Mouse (Mus musculus) gastrocnemius, postnatal 4 days (tissue): ENCODE data around the gene Wasf3. TPM values are rescaled to one million over a fixed set of nuclear protein-coding genes. Genes with fewer than 3 reads are reported as not detected.
"Not testable (repeated sequence)": the region's sequence is repeated elsewhere in the genome, so short reads cannot be mapped to it uniquely, and the experiment has no call there.

Source experiments
- DNase-seq, 2 experiments: peaks; one replicate each; pipeline ENCODE4 v3.0.0; 2021 to 2022; ENCODE audit warnings: low spot score in 2 of 2, mixed read lengths in 2 of 2
- total RNA-seq, 2 experiments: library from RNA; stranded (reverse); gene quantifications; 2 replicates each; pipeline ENCODE4 v1.2.3; 2021

The Wasf3 gene
- total RNA-seq, 2 experiments from 2014 or later: 1.7 to 2.0 TPM

GRCm38 (mm10) chr5:146398386-146399115 lies 13.8 kb downstream of the Wasf3 start:
- no peak for DNase-seq

DNA sequence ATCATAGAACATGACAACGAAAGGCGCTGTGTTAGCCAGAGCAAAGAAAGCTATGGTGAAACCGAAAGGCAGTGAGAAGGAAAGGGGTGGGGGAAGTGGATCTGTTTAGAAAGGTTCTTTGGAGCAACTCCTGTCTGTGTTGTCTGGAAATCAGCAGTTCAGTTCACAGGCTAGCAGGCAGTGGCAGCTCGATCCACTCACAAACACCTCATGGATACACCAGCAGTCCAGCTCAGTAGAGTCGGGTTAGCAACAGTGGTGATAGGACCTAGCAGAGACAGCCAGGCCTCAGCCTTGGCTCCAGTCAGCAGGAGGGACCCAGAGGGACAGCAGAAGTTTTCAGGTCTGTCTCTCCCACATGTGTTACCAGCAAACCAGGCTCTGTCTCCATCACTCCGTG lies 16.2 kb downstream of the Wasf3 start:
- DNase-seq: not testable (repeated sequence)

DNA sequence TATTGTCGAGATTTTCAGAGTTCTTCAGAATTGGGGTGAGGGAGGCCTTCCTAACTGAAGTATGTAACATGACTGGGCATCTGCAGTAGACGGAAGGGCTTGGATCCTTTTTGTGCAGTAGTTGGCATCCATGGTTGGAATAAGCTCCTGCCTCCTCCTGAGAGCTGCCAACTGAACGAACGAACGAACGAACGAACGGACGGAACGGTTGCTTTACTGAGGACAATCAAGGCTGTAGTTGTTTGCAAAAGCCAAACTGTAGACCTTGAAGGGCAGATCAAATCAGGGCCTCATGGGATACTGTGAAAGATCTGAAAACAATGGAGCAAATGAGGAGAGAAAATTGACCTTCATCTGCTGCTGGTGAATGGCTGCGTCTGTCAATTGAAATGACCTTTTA lies 17.5 kb downstream of the Wasf3 start:
- no peak for DNase-seq

DNA sequence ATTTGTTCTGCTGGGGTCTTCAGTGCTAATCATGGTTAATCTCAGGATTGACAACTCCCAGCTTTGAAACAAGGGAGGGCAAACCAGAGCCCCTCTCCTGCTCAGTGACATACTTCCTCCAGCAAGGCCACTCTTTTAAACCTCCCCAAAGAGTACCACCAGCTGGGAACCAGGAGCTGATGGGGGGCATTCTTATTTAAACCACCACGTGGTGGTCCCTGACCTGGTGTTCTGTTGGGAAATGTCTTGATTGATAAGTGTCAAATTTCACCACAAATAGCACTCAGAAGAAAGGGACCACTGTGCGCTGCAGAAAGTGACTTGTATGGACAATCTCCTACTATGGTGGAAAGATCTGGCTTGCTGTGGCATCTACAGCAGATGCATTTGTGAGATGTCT lies 19.1 kb downstream of the Wasf3 start:
- DNase-seq: no peak

DNA sequence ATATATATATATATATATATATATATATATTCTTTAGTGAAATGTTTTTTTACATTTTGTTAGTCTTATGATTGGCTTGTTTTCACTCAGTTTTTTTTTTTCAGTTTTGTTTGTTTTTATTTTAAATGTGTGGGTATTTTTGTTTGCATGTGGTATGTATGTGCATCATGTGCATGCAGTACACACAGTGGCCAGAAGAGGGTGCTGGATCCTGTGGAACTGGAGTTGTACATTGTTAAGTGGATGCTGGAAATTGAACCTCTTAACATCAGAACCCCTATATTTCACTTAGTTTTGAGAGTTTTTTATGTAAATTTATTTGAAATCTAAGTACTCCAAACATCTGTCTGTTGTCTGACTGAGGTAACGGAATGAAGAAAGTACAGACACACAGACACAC lies 21.3 kb downstream of the Wasf3 start:
- no peak for DNase-seq

DNA sequence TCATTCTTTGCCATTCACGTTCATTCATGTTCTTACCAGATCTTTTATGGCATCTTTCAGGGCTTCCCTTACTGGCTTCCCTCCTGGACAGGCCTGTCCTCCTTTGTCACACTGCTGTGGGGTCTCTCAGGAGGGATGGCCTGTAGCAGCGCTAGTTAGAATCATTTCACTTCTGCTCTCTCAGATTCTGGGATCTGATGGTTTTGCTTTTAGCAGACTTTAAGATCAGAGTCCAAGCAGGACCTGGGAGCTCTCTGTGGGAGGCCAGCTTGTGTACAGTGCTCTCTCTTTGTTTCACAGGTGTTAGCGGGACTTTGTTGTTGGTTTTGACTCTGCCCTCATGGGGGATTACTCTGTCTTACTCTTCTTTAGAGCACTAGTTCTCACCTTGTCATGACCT lies 23.0 kb downstream of the Wasf3 start:
- no peak for DNase-seq

DNA sequence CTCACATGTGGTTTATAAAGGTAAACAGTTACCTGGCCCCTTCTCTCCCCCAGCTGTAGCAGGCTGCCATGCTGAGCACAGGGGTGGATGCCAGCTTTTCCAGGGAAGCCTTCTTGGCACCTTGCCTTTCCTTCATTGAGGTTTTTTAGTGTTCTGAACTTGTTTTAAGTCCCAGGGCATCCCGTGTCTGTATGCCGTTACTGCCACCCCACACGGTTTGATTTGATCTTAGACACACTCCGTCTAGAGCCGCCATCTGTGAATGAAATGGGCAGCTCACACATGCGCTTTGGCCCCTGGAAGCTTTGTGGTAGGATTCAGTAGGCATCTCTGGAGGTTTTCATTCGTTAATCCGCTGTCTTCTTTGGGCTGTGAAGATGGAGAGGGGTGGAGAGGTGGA lies 23.8 kb downstream of the Wasf3 start:
- DNase-seq: no peak

GRCm38 (mm10) chr5:146410821-146411220 lies 26.0 kb downstream of the Wasf3 start:
- DNase-seq: no peak

DNA sequence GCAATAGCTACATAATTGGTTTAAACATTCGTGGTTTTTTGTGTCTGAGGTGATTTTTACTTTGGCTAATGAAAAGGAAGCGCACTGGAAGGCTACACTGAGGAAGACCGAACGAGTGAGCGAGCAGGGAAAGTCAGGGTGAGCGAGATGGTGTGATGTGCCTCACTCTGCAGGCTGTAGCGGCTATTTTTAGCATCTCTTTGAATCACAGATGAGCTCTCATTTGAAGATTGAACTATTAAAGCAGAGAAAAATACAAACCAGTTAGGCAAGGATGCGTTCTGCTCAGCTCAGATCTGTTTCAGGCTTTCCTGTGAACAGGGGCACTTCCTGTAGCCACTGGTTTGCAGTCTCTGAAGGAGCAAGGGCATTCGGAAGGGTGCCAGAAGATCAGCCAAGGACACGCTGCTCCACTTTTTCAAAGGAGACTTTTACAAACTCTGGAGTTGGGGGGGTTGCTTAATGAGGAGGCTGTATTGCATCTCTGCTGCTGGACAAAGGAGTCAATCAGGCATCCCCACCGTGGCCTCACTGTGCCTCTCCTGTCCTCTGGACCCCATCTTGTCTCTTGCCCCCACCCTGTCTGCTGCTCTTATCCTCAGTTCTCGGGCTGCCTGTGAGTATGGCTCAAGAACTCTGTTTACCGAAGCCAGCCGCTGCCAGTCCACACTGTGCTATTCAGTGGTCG lies 28.1 kb downstream of the Wasf3 start:
- no peak for DNase-seq

- no peak for DNase-seq
Measured at GRCm38 (mm10) chr5:146414611-146415010, 29.8 kb downstream of the Wasf3 start.

- DNase-seq: no peak
Measured at GRCm38 (mm10) chr5:146415218-146415617, 30.4 kb downstream of the Wasf3 start.

DNA sequence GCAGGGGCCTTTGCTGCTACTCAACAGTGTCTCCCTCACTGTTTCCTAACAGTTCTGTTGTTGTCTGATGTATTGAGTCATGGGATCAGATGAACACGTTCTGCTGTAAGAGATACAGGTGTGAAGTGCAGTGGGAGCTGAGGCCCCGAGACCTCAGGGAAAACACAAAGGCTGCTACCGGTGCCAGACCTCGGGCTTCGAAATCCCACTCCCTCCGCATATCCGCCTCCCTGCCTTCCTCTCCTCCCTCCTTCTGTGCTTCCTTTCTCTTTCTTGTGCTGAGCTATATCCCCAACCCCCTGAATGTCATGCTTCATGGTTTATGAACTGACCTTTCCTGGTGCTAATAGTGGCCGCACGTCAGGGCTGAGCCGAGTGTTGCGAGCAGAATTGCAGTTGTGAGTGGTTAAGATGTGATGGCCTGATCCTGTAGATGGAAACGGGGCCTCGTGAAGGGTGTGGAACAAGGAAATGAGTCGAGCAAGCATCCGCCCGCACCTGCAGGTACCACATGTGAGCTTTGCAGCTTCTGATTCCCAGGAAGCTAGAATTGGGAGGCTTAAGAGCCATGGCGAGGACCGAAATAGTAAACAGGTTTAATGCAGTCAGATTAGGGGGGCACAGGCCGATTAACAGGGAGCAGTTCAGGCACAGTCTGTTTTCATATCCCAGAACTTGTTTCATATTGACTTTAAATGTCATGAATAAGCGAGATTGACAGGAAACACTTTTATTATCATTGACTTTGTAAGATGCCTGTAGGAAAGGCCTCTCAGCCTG lies 31.7 kb downstream of the Wasf3 start:
- DNase-seq: no peak

GRCm38 (mm10) chr5:146418092-146418491 lies 33.3 kb downstream of the Wasf3 start:
- no peak for DNase-seq

GRCm38 (mm10) chr5:146420081-146420480 lies 35.3 kb downstream of the Wasf3 start:
- DNase-seq: no peak

DNA sequence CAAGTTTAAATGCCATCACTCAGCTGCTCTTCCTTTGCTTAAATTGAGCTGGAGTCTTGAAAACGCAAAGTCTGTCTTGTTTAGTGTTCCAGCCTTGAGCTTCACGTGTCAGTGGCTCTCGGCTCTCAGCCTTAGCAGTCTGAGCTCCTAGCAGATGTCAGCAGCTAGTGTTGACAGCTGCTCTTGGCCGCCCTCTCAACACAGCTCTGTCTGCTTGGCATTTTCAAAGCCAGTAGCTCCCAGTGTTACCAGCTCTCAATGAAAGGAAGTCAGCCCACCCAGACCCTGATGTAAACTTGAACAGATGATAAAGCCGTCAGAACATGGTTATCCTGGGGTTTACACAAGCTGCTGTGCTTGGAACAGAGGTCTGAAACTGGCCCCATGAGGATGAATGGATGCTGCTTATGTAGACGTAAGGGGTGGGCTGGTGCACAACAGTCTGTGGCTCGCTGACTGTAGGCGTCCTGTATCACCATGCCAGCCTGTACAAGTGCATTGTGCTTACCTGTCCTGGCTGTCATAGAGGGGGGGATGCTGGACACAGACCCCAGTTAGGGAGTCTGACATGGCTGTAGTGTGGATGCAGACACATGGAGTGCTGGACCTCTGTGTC lies 40.0 kb downstream of the Wasf3 start:
- DNase-seq: no peak

GRCm38 (mm10) chr5:146425656-146426055 lies 40.9 kb downstream of the Wasf3 start:
- DNase-seq: no peak

GRCm38 (mm10) chr5:146428109-146428508 lies 43.3 kb downstream of the Wasf3 start:
- DNase-seq: no peak

- DNase-seq: no peak
Measured at GRCm38 (mm10) chr5:146431821-146432220, 47.0 kb downstream of the Wasf3 start.

- DNase-seq: no peak
Measured at GRCm38 (mm10) chr5:146432476-146432875, 47.7 kb downstream of the Wasf3 start.

DNA sequence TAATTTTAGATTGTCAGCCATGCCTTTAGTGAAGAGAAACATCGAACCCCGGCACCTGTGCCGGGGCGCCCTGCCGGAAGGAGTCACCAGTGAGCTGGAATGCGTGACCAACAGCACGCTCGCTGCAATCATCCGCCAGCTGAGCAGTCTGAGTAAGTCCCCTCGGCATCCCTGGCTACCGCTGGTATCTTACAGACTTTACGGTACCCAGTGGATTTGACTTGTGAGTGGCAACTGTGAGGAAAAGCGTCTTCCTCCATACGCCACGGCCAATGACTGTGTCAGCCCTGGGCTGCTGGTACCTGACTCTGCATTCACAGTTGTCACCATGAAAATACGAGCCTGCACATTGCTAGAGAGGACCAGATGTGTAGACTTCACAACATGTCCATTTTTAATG lies 50.5 kb downstream of the Wasf3 start:
- no peak for DNase-seq

- DNase-seq: no peak
Measured at GRCm38 (mm10) chr5:146436796-146437195, 52.0 kb downstream of the Wasf3 start.
